Mouse (Mus musculus) liver, embryonic 14.5 days (tissue): ENCODE data around the gene Trio. TPM values are rescaled to one million over a fixed set of nuclear protein-coding genes. Genes with fewer than 3 reads are reported as not detected.

ENCODE experiments used
- ATAC-seq: fragments of 200-750 bp; cut with Nextera tagmentation; 2 replicates; pipeline ENCODE4 v1.8.0; 2017; ENCODE audit warnings: moderate number of reproducible peaks, mild to moderate bottlenecking, moderate library complexity; ENCODE audit not compliant: insufficient read depth
- DNase-seq, 3 experiments: peaks; one replicate each; pipeline ENCODE4 v3.0.0-alpha.2; 2012 to 2013; ENCODE audit warnings: low read depth in 3 of 3, low spot score in 3 of 3
- H3K27ac ChIP-seq: fragments of 300-500 bp; sonication (generic); 2 replicates; pipeline ENCODE4 v1.5.1; 2014; ENCODE audit warnings: moderate library complexity, mild to moderate bottlenecking, control low read depth, inconsistent platforms
- H3K27me3 ChIP-seq: fragments of 300-500 bp; sonication (generic); 2 replicates; pipeline ENCODE4 v1.6.1; 2014; ENCODE audit warnings: mild to moderate bottlenecking, low read length, moderate library complexity; ENCODE audit not compliant: control insufficient read depth, insufficient read depth
- H3K36me3 ChIP-seq: fragments of 300-500 bp; sonication (generic); replicated peaks from 2 replicates; pipeline ENCODE4 v1.6.1; 2014; ENCODE audit warnings: low read depth; ENCODE audit not compliant: control insufficient read depth, insufficient read depth
- H3K4me1 ChIP-seq, 2 experiments: fragments of 200-500 bp in 1 of 2; fragments of 300-500 bp in 1 of 2; sonication (generic) in 1 of 2; replicated peaks; 2 replicates each; pipeline ENCODE4 v1.6.1; 2012 to 2014; ENCODE audit warnings: antibody characterized with exemption in 1 of 2, inconsistent platforms in 1 of 2, low read length in 1 of 2; ENCODE audit not compliant: control insufficient read depth in 2 of 2, insufficient read depth in 2 of 2
- H3K4me2 ChIP-seq: fragments of 300-500 bp; sonication (generic); 2 replicates; pipeline ENCODE4 v1.6.1; 2014; ENCODE audit warnings: low read depth, mild to moderate bottlenecking, control low read depth, moderate library complexity
- H3K4me3 ChIP-seq, 2 experiments: fragments of 200-500 bp in 1 of 2; fragments of 300-500 bp in 1 of 2; sonication (generic) in 1 of 2; 2 replicates each; pipeline ENCODE4 v1.5.1; 2012 to 2014; ENCODE audit warnings: low read depth in 2 of 2, low read length in 2 of 2, mild to moderate bottlenecking in 2 of 2, control low read depth in 1 of 2, inconsistent platforms in 1 of 2, moderate library complexity in 1 of 2; ENCODE audit not compliant: insufficient read depth in 1 of 2
- H3K9ac ChIP-seq: fragments of 300-500 bp; sonication (generic); replicated peaks from 2 replicates; pipeline ENCODE4 v1.6.1; 2014; ENCODE audit warnings: mild to moderate bottlenecking, control low read depth, moderate library complexity
- H3K9me3 ChIP-seq: fragments of 300-500 bp; sonication (generic); 2 replicates; pipeline ENCODE4 v1.6.1; 2016; ENCODE audit warnings: low read length, mixed read lengths; ENCODE audit not compliant: control insufficient read depth
- CTCF ChIP-seq: IDR thresholded peaks from 2 replicates; pipeline ENCODE4 v1.5.1; 2016; ENCODE audit warnings: antibody characterized with exemption, low read depth, control low read depth
- EP300 ChIP-seq: IDR thresholded peaks from 2 replicates; pipeline ENCODE4 v1.6.1; 2016; ENCODE audit warnings: antibody characterized with exemption, low read depth
- WGBS: fragments of 180-500 bp; shearing (Covaris S2); extraction: QIAGEN DNeasy Blood & Tissue Kit; methylation state at CpG from one replicate; pipeline ENCODE4 v1.1.7; 2014; ENCODE audit not compliant: insufficient replicate concordance; 5-methylcytosine and 5-hydroxymethylcytosine counted together
- polyA plus RNA-seq, 2 experiments: library from polyadenylated mRNA; depleted of rRNA in 1 of 2; stranded (reverse) in 1 of 2; unstranded in 1 of 2; fragments of >200 nt; fragmentation: Nextera tagmentation in 1 of 2; extraction: Ambion mirVana in 1 of 2; gene quantifications; 2 replicates each; pipeline versions ENCODE4 v1.2.1 to v1.2.3; 2012 to 2014

Gene Trio
- polyA plus RNA-seq, 2 experiments = 2.6 to 6.0 TPM

GRCm38 (mm10) chr15:27937003-27937860, 88.4 kb downstream of the Trio start:
- Histone ChIP-seq H3K9ac (no peak overlapping the region), H3K27ac (no peak overlapping the region), H3K4me2 (peak overlapping the region; percentile 17; the same call in 1 of the 2 replicates), H3K9me3 (no peaks in the 10 kb centered on the region), H3K4me3 (no peak overlapping the region), H3K27me3 (no peaks in the 10 kb centered on the region), H3K4me1 (0 out of 4 replicates have a peak, but pooled peaks cover 0 to 2% of the 10 kb centered on the region in 2 experiments), H3K36me3 (no peaks in the 10 kb centered on the region)
- 33% methylated on average over 20 of the region's 20 CpGs for WGBS
- ATAC-seq = peak; percentile 68
- DNase-seq = no peak
- TF ChIP-seq EP300 (no peak), CTCF (peak; percentile 18)

- H3K27me3 ChIP-seq = no peaks in the 10 kb centered on the region
- peaks cover 0 to 4% of the 10 kb centered on the region in 2 experiments; a peak in 2 of 4 replicates for H3K4me1 ChIP-seq
- ATAC-seq = no peak
- H3K36me3 ChIP-seq = no peaks in the 10 kb centered on the region
- DNase-seq = no peak
- no peak overlapping the region for H3K27ac ChIP-seq
- H3K4me3 ChIP-seq = no peak overlapping the region
- H3K9ac ChIP-seq = no peak overlapping the region
- H3K9me3 ChIP-seq = no peaks in the 10 kb centered on the region
- WGBS = 65% methylated on average over 12 of the region's 12 CpGs
- H3K4me2 ChIP-seq = no peak overlapping the region
- TF ChIP-seq CTCF (no peak), EP300 (no peak)
These were observed 89.6 kb downstream of the Trio start for GRCm38 (mm10) chr15:27935772-27936746.

DNA sequence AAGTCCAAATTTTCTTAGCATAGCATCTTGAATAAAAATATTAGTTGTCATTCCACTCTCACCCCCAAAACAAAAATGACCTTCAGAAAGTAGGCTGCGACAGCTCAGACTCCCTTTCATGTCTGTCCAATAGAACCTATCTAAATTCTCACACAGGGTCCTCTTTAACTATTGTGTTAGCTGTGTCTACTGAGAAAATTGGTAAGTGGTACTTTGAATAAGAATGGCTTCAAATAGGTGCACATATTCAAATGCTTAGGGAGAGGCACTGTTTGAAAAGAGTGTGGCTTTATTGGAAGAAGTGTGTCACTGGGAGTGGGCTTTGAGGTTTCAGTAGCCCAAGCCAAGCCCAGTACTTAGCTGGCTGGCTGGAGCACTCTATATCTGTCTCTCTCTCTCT, 92.4 kb downstream of the Trio start:
- Histone ChIP-seq H3K4me2 (no peak overlapping the region), H3K9me3 (no peaks in the 10 kb centered on the region), H3K27ac (no peak overlapping the region), H3K9ac (no peak overlapping the region), H3K4me3 (no peak overlapping the region), H3K4me1 (peaks cover 0 to 3% of the 10 kb centered on the region in 2 experiments; a peak in 2 of 4 replicates), H3K36me3 (no peaks in the 10 kb centered on the region), H3K27me3 (no peaks in the 10 kb centered on the region)
- TF ChIP-seq CTCF (no peak), EP300 (no peak)
- no peak for DNase-seq
- WGBS = 68% methylated on average over 1 of the region's 1 CpGs
- ATAC-seq = no peak

- Histone ChIP-seq H3K36me3 (no peaks in the 10 kb centered on the region), H3K4me2 (no peak overlapping the region), H3K4me1 (peaks cover 0 to 3% of the 10 kb centered on the region in 2 experiments; a peak in 2 of 4 replicates), H3K9ac (no peak overlapping the region), H3K27me3 (no peaks in the 10 kb centered on the region), H3K9me3 (no peaks in the 10 kb centered on the region), H3K4me3 (no peak overlapping the region), H3K27ac (no peak overlapping the region)
- WGBS = 57% methylated on average over 12 of the region's 12 CpGs
- ATAC-seq (no peak), DNase-seq (no peak)
- TF ChIP-seq EP300 (no peak), CTCF (no peak)
These were observed 93.8 kb downstream of the Trio start for GRCm38 (mm10) chr15:27931891-27932290.

DNA sequence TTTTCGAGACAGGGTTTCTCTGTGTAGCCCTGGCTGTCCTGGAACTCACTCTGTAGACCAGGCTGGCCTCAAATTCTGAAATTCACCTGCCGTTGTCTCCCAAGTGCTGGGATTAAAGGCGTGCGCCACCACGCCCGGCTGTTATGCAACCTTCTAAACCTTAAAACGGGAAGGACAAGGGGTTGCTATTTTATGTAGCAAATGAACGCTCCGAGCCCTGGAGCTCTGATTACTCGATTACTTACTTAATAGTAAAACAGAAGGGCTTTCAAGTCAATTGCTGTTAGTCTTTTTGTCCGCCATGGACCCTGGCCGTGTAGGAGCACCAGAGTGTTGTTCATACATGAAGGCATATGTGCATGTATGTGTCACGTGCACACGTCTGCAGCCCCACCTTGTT, 94.2 kb downstream of the Trio start:
- ATAC-seq (no peak), DNase-seq (no peak)
- TF ChIP-seq EP300 (no peak), CTCF (no peak)
- Histone ChIP-seq H3K4me1 (peaks cover 0 to 3% of the 10 kb centered on the region in 2 experiments; a peak in 2 of 4 replicates), H3K4me3 (no peak overlapping the region), H3K27ac (no peak overlapping the region), H3K9me3 (no peaks in the 10 kb centered on the region), H3K4me2 (no peak overlapping the region), H3K27me3 (no peaks in the 10 kb centered on the region), H3K36me3 (no peaks in the 10 kb centered on the region), H3K9ac (no peak overlapping the region)
- 72% methylated on average over 14 of the region's 14 CpGs for WGBS
